Mouse (Mus musculus) stomach, postnatal 0 days (tissue): ENCODE results near the gene Hand1. TPM values are rescaled to one million over a fixed set of nuclear protein-coding genes. Genes with fewer than 3 reads are reported as not detected.

Source experiments
- ATAC-seq: fragments of 200-750 bp; cut with Nextera tagmentation; 2 replicates; pipeline ENCODE4 v1.8.0; 2017; ENCODE audit not compliant: low FRiP score, low TSS enrichment
- DNase-seq: peaks from one replicate; pipeline ENCODE4 v3.0.0-alpha.2; 2016; ENCODE audit warnings: low spot score
- H3K27ac ChIP-seq: fragments of 300-500 bp; sonication (generic); replicated peaks from 2 replicates; pipeline ENCODE4 v1.5.1; 2014; ENCODE audit warnings: mild to moderate bottlenecking, control low read depth
- H3K27me3 ChIP-seq: fragments of 300-500 bp; sonication (generic); 2 replicates; pipeline ENCODE4 v1.6.1; 2014; ENCODE audit warnings: low read length; ENCODE audit not compliant: control insufficient read depth, insufficient read depth
- H3K36me3 ChIP-seq: fragments of 300-500 bp; sonication (generic); 2 replicates; pipeline ENCODE4 v1.6.1; 2014; ENCODE audit warnings: low read length, mixed read lengths; ENCODE audit not compliant: control insufficient read depth, insufficient read depth
- H3K4me1 ChIP-seq: fragments of 300-500 bp; sonication (generic); replicated peaks from 2 replicates; pipeline ENCODE4 v1.6.1; 2014; ENCODE audit warnings: antibody characterized with exemption; ENCODE audit not compliant: control insufficient read depth, insufficient read depth
- H3K4me2 ChIP-seq: fragments of 300-500 bp; sonication (generic); replicated peaks from 2 replicates; pipeline ENCODE4 v1.6.1; 2014; ENCODE audit warnings: low read depth, mild to moderate bottlenecking, control low read depth, moderate library complexity
- H3K4me3 ChIP-seq: fragments of 300-500 bp; sonication (generic); 2 replicates; pipeline ENCODE4 v1.5.1; 2014; ENCODE audit warnings: low read depth, low read length, control low read depth
- H3K9ac ChIP-seq: fragments of 300-500 bp; sonication (generic); 2 replicates; pipeline ENCODE4 v1.6.1; 2014; ENCODE audit warnings: mild to moderate bottlenecking, low read length, control low read depth, mixed read lengths
- H3K9me3 ChIP-seq: fragments of 300-500 bp; sonication (generic); 2 replicates; pipeline ENCODE4 v1.6.1; 2016; ENCODE audit warnings: low read length; ENCODE audit not compliant: control insufficient read depth
- CTCF ChIP-seq: IDR thresholded peaks from 2 replicates; pipeline ENCODE4 v1.5.1; 2016; ENCODE audit warnings: antibody characterized with exemption, low read depth, mild to moderate bottlenecking, moderate library complexity
- EP300 ChIP-seq: optimal IDR thresholded peaks from 2 replicates; pipeline ENCODE3; 2016; ENCODE audit warnings: antibody characterized with exemption
- WGBS: fragments of 180-500 bp; shearing (Covaris S2); extraction: QIAGEN DNeasy Blood & Tissue Kit; methylation state at CpG from one replicate; pipeline ENCODE4 v1.1.7; 2014; 5-methylcytosine and 5-hydroxymethylcytosine counted together
- polyA plus RNA-seq: library from polyadenylated mRNA; unstranded; fragments of >200 nt; fragmentation: Nextera tagmentation; extraction: Ambion mirVana; gene quantifications from 2 replicates; pipeline ENCODE4 v1.2.1, GENCODE M21; 2015

Gene Hand1
- polyA plus RNA-seq, 1 experiment from 2014 or later, result 0.12 TPM

- Histone ChIP-seq H3K27ac (no peak overlapping the region), H3K4me3 (no peak overlapping the region), H3K4me2 (no peak overlapping the region), H3K9ac (no peak overlapping the region), H3K9me3 (no peaks in the 10 kb centered on the region), H3K36me3 (no peaks in the 10 kb centered on the region), H3K27me3 (peaks cover 20% of the 10 kb centered on the region; the same call in 1 of the 2 replicates), H3K4me1 (no peaks in the 10 kb centered on the region)
- 29% methylated on average over 3 of the region's 3 CpGs for WGBS
- DNase-seq (no peak), ATAC-seq (no peak)
- TF ChIP-seq CTCF (no peak), EP300 (no peak)
These were observed 3.3 kb upstream of the Hand1 start for GRCm38 (mm10) chr11:57835931-57836330.

- H3K4me1 ChIP-seq, result no peaks in the 10 kb centered on the region
- H3K9me3 ChIP-seq, result no peaks in the 10 kb centered on the region
- no peaks in the 10 kb centered on the region for H3K36me3 ChIP-seq
- no peak overlapping the region for H3K4me3 ChIP-seq
- DNase-seq (no peak), ATAC-seq (no peak)
- H3K27ac ChIP-seq, result no peak overlapping the region
- H3K9ac ChIP-seq, result no peak overlapping the region
- H3K27me3 ChIP-seq, result peaks cover 22% of the 10 kb centered on the region; the same call in 1 of the 2 replicates
- TF ChIP-seq EP300 (no peak), CTCF (no peak)
- WGBS, result 42% methylated on average over 2 of the region's 2 CpGs
- H3K4me2 ChIP-seq, result no peak overlapping the region
These were observed 2.7 kb upstream of the Hand1 start for GRCm38 (mm10) chr11:57835331-57835730.

GRCm38 (mm10) chr11:57834031-57834430 is 1.4 kb upstream of the Hand1 start:
- WGBS, result 35% methylated on average over 6 of the region's 6 CpGs
- TF ChIP-seq CTCF (no peak), EP300 (no peak)
- DNase-seq (no peak), ATAC-seq (no peak)
- H3K9ac ChIP-seq, result no peak overlapping the region
- H3K27ac ChIP-seq, result no peak overlapping the region
- H3K36me3 ChIP-seq, result no peaks in the 10 kb centered on the region
- H3K4me3 ChIP-seq, result no peak overlapping the region
- H3K4me1 ChIP-seq, result 0 out of 2 replicates have a peak, but pooled peaks cover 4% of the 10 kb centered on the region
- no peak overlapping the region for H3K4me2 ChIP-seq
- peaks cover 31% of the 10 kb centered on the region; the same call in 1 of the 2 replicates for H3K27me3 ChIP-seq
- no peaks in the 10 kb centered on the region for H3K9me3 ChIP-seq

GRCm38 (mm10) chr11:57833296-57833977 is 819 bp upstream of the Hand1 start:
- Histone ChIP-seq H3K9me3 (no peaks in the 10 kb centered on the region), H3K27me3 (peaks cover 28% of the 10 kb centered on the region; the same call in 1 of the 2 replicates), H3K36me3 (no peaks in the 10 kb centered on the region), H3K9ac (no peak overlapping the region), H3K4me1 (0 out of 2 replicates have a peak, but pooled peaks cover 5% of the 10 kb centered on the region), H3K4me3 (no peak overlapping the region), H3K27ac (no peak overlapping the region), H3K4me2 (no peak overlapping the region)
- 19% methylated on average over 30 of the region's 30 CpGs for WGBS
- DNase-seq (no peak), ATAC-seq (no peak)
- TF ChIP-seq EP300, result no peak
- TF ChIP-seq CTCF, result no peak

- Histone ChIP-seq H3K9me3 (no peaks in the 10 kb centered on the region), H3K27ac (no peak overlapping the region), H3K4me1 (peaks cover 11% of the 10 kb centered on the region; the same call in 1 of the 2 replicates), H3K4me3 (no peak overlapping the region), H3K36me3 (no peaks in the 10 kb centered on the region), H3K9ac (no peak overlapping the region), H3K4me2 (no peak overlapping the region), H3K27me3 (peaks cover 29% of the 10 kb centered on the region; the same call in 1 of the 2 replicates)
- ATAC-seq (no peak), DNase-seq (no peak)
- WGBS, result 42% methylated on average over 16 of the region's 16 CpGs
- TF ChIP-seq CTCF (no peak), EP300 (no peak)
These were observed 757 bp downstream of the Hand1 start for GRCm38 (mm10) chr11:57831861-57832260.

GRCm38 (mm10) chr11:57831281-57831781 is 1.3 kb downstream of the Hand1 start:
- Histone ChIP-seq H3K4me3 (no peak overlapping the region), H3K27ac (no peak overlapping the region), H3K4me2 (no peak overlapping the region), H3K9me3 (no peaks in the 10 kb centered on the region), H3K4me1 (peaks cover 11% of the 10 kb centered on the region; the same call in 1 of the 2 replicates), H3K9ac (no peak overlapping the region), H3K36me3 (no peaks in the 10 kb centered on the region), H3K27me3 (peaks cover 25% of the 10 kb centered on the region; the same call in 1 of the 2 replicates)
- ATAC-seq (no peak), DNase-seq (no peak)
- WGBS, result 30% methylated on average over 31 of the region's 31 CpGs
- no peak for TF ChIP-seq CTCF
- TF ChIP-seq EP300, result no peak
